Mouse (Mus musculus): ENCODE data around the gene Cyp2j7. TPM values are rescaled to one million over a fixed set of nuclear protein-coding genes. Genes with fewer than 3 reads are reported as not detected.
"Not testable (repeated sequence)": the region's sequence is repeated elsewhere in the genome, so short reads cannot be mapped to it uniquely, and the experiment has no call there.

Cyp2j7 gene
- not detected in 2 replicates for polyA plus RNA-seq (2015; fragmentation: Nextera tagmentation; extraction: Ambion mirVana)

GRCm38 (mm10) chr4:96236559-96236958 is at the start of gene Cyp2j7:
Gene Cyp2j7 (minus strand): TSS chr4:96236659.
- no peak within 1 kb of the TSS for H3K9ac ChIP-seq (ENCODE audit: low read length)
- no peak within 1 kb of the TSS for H3K27ac ChIP-seq (ENCODE audit: low read length)
- H3K9me3 ChIP-seq (ENCODE audit: control insufficient read depth, low read length) = no peaks in the 10 kb centered on the region
- no peak within 1 kb of the TSS for H3K4me2 ChIP-seq (ENCODE audit: low read depth, low read length)
- no peak for ATAC-seq (ENCODE audit: low read depth)
- no peaks in the 10 kb centered on the region for H3K27me3 ChIP-seq (ENCODE audit: control insufficient read depth, insufficient read depth, low read depth, low read length)
- no peaks in the 10 kb centered on the region for H3K36me3 ChIP-seq (ENCODE audit: control insufficient read depth, insufficient read depth, low read length)
- no peaks in the 10 kb centered on the region for H3K4me1 ChIP-seq (replicated peaks; ENCODE audit: control insufficient read depth, insufficient read depth, low read length)
- WGBS = 71% methylated on average over 3 of the region's 3 CpGs
- H3K4me3 ChIP-seq (ENCODE audit: low read length) = no peak within 1 kb of the TSS

GRCm38 (mm10) chr4:96276896-96277295 is 40.4 kb upstream of the Cyp2j7 start:
- 59% methylated on average over 1 of the region's 1 CpGs for WGBS
- not testable (repeated sequence) for H3K36me3 ChIP-seq (ENCODE audit: control insufficient read depth, insufficient read depth, low read length); H3K4me3 ChIP-seq (ENCODE audit: low read length); H3K27me3 ChIP-seq (ENCODE audit: control insufficient read depth, insufficient read depth, low read depth, low read length); H3K9me3 ChIP-seq (ENCODE audit: control insufficient read depth, low read length); ATAC-seq (ENCODE audit: low read depth); H3K4me1 ChIP-seq (replicated peaks; ENCODE audit: control insufficient read depth, insufficient read depth, low read length); H3K9ac ChIP-seq (ENCODE audit: low read length); H3K27ac ChIP-seq (ENCODE audit: low read length); H3K4me2 ChIP-seq (ENCODE audit: low read depth, low read length)

- H3K27me3 ChIP-seq (ENCODE audit: control insufficient read depth, insufficient read depth, low read depth, low read length) = no peaks in the 10 kb centered on the region
- ATAC-seq (ENCODE audit: low read depth) = 0 out of 2 replicates have a peak, but pooled peaks have one; percentile 28
Measured at GRCm38 (mm10) chr4:96273907-96274306, 37.4 kb upstream of the Cyp2j7 start.

GRCm38 (mm10) chr4:96196701-96197100 is 39.8 kb downstream of the Cyp2j7 start:
- Histone ChIP-seq H3K4me2 (ENCODE audit: low read depth, low read length) (no peak overlapping the region), H3K4me3 (ENCODE audit: low read length) (no peak overlapping the region), H3K9ac (ENCODE audit: low read length) (no peak overlapping the region), H3K4me1 (replicated peaks; ENCODE audit: control insufficient read depth, insufficient read depth, low read length) (no peaks in the 10 kb centered on the region), H3K9me3 (ENCODE audit: control insufficient read depth, low read length) (no peaks in the 10 kb centered on the region), H3K27me3 (ENCODE audit: control insufficient read depth, insufficient read depth, low read depth, low read length) (no peaks in the 10 kb centered on the region), H3K36me3 (ENCODE audit: control insufficient read depth, insufficient read depth, low read length) (no peaks in the 10 kb centered on the region), H3K27ac (ENCODE audit: low read length) (no peak overlapping the region)
- 65% methylated on average over 1 of the region's 1 CpGs for WGBS
- ATAC-seq (ENCODE audit: low read depth) = no peak

More at GRCm38 (mm10) chr4:96273907-96274306, 37.4 kb upstream of the Cyp2j7 start:
- Histone ChIP-seq H3K27ac (ENCODE audit: low read length) (no peak overlapping the region), H3K9me3 (ENCODE audit: control insufficient read depth, low read length) (no peaks in the 10 kb centered on the region; the same call in 1 of the 2 replicates), H3K4me1 (replicated peaks; ENCODE audit: control insufficient read depth, insufficient read depth, low read length) (no peaks in the 10 kb centered on the region), H3K36me3 (ENCODE audit: control insufficient read depth, insufficient read depth, low read length) (no peaks in the 10 kb centered on the region), H3K9ac (ENCODE audit: low read length) (no peak overlapping the region), H3K4me3 (ENCODE audit: low read length) (no peak overlapping the region), H3K4me2 (ENCODE audit: low read depth, low read length) (no peak overlapping the region)

- not testable (repeated sequence) for H3K9ac ChIP-seq (ENCODE audit: low read length); H3K27me3 ChIP-seq (ENCODE audit: control insufficient read depth, insufficient read depth, low read depth, low read length); H3K4me1 ChIP-seq (replicated peaks; ENCODE audit: control insufficient read depth, insufficient read depth, low read length); H3K4me2 ChIP-seq (ENCODE audit: low read depth, low read length); H3K27ac ChIP-seq (ENCODE audit: low read length); ATAC-seq (ENCODE audit: low read depth); H3K36me3 ChIP-seq (ENCODE audit: control insufficient read depth, insufficient read depth, low read length); H3K4me3 ChIP-seq (ENCODE audit: low read length); H3K9me3 ChIP-seq (ENCODE audit: control insufficient read depth, low read length)
- 84% methylated on average over 5 of the region's 5 CpGs for WGBS
Measured at GRCm38 (mm10) chr4:96189321-96189720, 47.1 kb downstream of the Cyp2j7 start.

GRCm38 (mm10) chr4:96188671-96189070 is 47.8 kb downstream of the Cyp2j7 start:
- not testable (repeated sequence) for H3K27ac ChIP-seq (ENCODE audit: low read length); H3K36me3 ChIP-seq (ENCODE audit: control insufficient read depth, insufficient read depth, low read length); H3K9me3 ChIP-seq (ENCODE audit: control insufficient read depth, low read length); ATAC-seq (ENCODE audit: low read depth); H3K4me2 ChIP-seq (ENCODE audit: low read depth, low read length); H3K4me1 ChIP-seq (replicated peaks; ENCODE audit: control insufficient read depth, insufficient read depth, low read length); H3K27me3 ChIP-seq (ENCODE audit: control insufficient read depth, insufficient read depth, low read depth, low read length); H3K9ac ChIP-seq (ENCODE audit: low read length); H3K4me3 ChIP-seq (ENCODE audit: low read length)
- WGBS = 82% methylated on average over 2 of the region's 2 CpGs

GRCm38 (mm10) chr4:96188146-96188545 is 48.3 kb downstream of the Cyp2j7 start:
- not testable (repeated sequence) for H3K9ac ChIP-seq (ENCODE audit: low read length); H3K4me1 ChIP-seq (replicated peaks; ENCODE audit: control insufficient read depth, insufficient read depth, low read length); H3K27ac ChIP-seq (ENCODE audit: low read length); H3K9me3 ChIP-seq (ENCODE audit: control insufficient read depth, low read length); ATAC-seq (ENCODE audit: low read depth); H3K4me2 ChIP-seq (ENCODE audit: low read depth, low read length); H3K4me3 ChIP-seq (ENCODE audit: low read length); H3K36me3 ChIP-seq (ENCODE audit: control insufficient read depth, insufficient read depth, low read length); H3K27me3 ChIP-seq (ENCODE audit: control insufficient read depth, insufficient read depth, low read depth, low read length)
- 86% methylated on average over 2 of the region's 2 CpGs for WGBS

GRCm38 (mm10) chr4:96184716-96185115 is 51.7 kb downstream of the Cyp2j7 start:
- ATAC-seq (ENCODE audit: low read depth); H3K27me3 ChIP-seq (ENCODE audit: control insufficient read depth, insufficient read depth, low read depth, low read length); H3K9ac ChIP-seq (ENCODE audit: low read length); H3K4me3 ChIP-seq (ENCODE audit: low read length); H3K36me3 ChIP-seq (ENCODE audit: control insufficient read depth, insufficient read depth, low read length); H3K27ac ChIP-seq (ENCODE audit: low read length); H3K9me3 ChIP-seq (ENCODE audit: control insufficient read depth, low read length); H3K4me1 ChIP-seq (replicated peaks; ENCODE audit: control insufficient read depth, insufficient read depth, low read length); H3K4me2 ChIP-seq (ENCODE audit: low read depth, low read length): not testable (repeated sequence)
- 89% methylated on average over 2 of the region's 2 CpGs for WGBS

- 91% methylated on average over 1 of the region's 1 CpGs for WGBS
- Histone ChIP-seq H3K9ac (ENCODE audit: low read length) (no peak overlapping the region), H3K4me1 (replicated peaks; ENCODE audit: control insufficient read depth, insufficient read depth, low read length) (no peaks in the 10 kb centered on the region), H3K4me3 (ENCODE audit: low read length) (no peak overlapping the region), H3K27me3 (ENCODE audit: control insufficient read depth, insufficient read depth, low read depth, low read length) (no peaks in the 10 kb centered on the region), H3K36me3 (ENCODE audit: control insufficient read depth, insufficient read depth, low read length) (no peaks in the 10 kb centered on the region), H3K4me2 (ENCODE audit: low read depth, low read length) (no peak overlapping the region), H3K9me3 (ENCODE audit: control insufficient read depth, low read length) (no peaks in the 10 kb centered on the region), H3K27ac (ENCODE audit: low read length) (no peak overlapping the region)
- no peak for ATAC-seq (ENCODE audit: low read depth)
Measured at GRCm38 (mm10) chr4:96162839-96163238, 73.6 kb downstream of the Cyp2j7 start.

- Histone ChIP-seq H3K36me3 (ENCODE audit: control insufficient read depth, insufficient read depth, low read length) (no peaks in the 10 kb centered on the region), H3K27ac (ENCODE audit: low read length) (no peak overlapping the region), H3K27me3 (ENCODE audit: control insufficient read depth, insufficient read depth, low read depth, low read length) (no peaks in the 10 kb centered on the region), H3K9me3 (ENCODE audit: control insufficient read depth, low read length) (no peaks in the 10 kb centered on the region), H3K4me3 (ENCODE audit: low read length) (no peak overlapping the region), H3K9ac (ENCODE audit: low read length) (no peak overlapping the region), H3K4me1 (replicated peaks; ENCODE audit: control insufficient read depth, insufficient read depth, low read length) (no peaks in the 10 kb centered on the region), H3K4me2 (ENCODE audit: low read depth, low read length) (no peak overlapping the region)
- no peak for ATAC-seq (ENCODE audit: low read depth)
- 46% methylated on average over 1 of the region's 1 CpGs for WGBS
Measured at GRCm38 (mm10) chr4:96161575-96161974, 74.9 kb downstream of the Cyp2j7 start.
